Mouse (Mus musculus): ENCODE results near the gene Bcl2l13. TPM values are rescaled to one million over a fixed set of nuclear protein-coding genes. Genes with fewer than 3 reads are reported as not detected.
"Not testable (repeated sequence)": the region's sequence is repeated elsewhere in the genome, so short reads cannot be mapped to it uniquely, and the experiment has no call there.

Bcl2l13 gene
- polyA plus RNA-seq, 1 experiment from 2014 or later: 26.2 TPM

DNA sequence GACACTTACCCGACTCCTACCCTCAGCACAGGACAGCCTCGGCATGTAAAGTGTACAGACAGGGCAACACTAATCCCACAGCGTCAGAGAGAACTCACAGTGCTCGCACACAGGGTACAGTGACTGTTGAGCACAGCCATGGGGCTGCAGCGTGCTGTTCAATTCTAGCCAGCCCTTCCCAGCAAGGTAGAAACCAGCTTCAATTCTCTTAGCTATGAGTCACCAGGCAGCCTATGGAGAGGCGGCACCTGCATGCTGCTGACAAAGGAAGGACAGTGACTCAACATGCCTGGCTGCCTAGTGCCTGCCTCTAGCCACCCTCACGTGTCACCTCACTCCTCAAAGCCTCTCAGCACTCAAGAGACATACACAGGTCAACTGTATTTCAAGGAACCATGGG is 38.0 kb upstream of the Bcl2l13 start:
- H3K9me3 ChIP-seq (ENCODE audit: control insufficient read depth, low read length): no peaks in the 10 kb centered on the region
- peaks cover 98% of the 10 kb centered on the region for H3K36me3 ChIP-seq (ENCODE audit: control insufficient read depth, insufficient read depth, low read length)
- DNase-seq (ENCODE audit: low spot score): peak; percentile 19
- no peak overlapping the region for H3K27ac ChIP-seq (replicated peaks; ENCODE audit: low read depth, low read length)
- H3K4me3 ChIP-seq (ENCODE audit: low read depth, low read length): no peak overlapping the region
- no peak overlapping the region for H3K9ac ChIP-seq (ENCODE audit: low read depth, low read length)
- WGBS: 85% methylated on average over 7 of the region's 7 CpGs
- no peak overlapping the region for H3K4me2 ChIP-seq (ENCODE audit: low read depth, low read length)
- ATAC-seq (ENCODE audit: low read depth): peak; percentile 48; the same call in 1 of the 2 replicates
- no peaks in the 10 kb centered on the region for H3K4me1 ChIP-seq (ENCODE audit: control insufficient read depth, insufficient read depth, low read length)
- no peaks in the 10 kb centered on the region for H3K27me3 ChIP-seq (replicated peaks; ENCODE audit: control insufficient read depth, insufficient read depth, low read length)

GRCm38 (mm10) chr6:120798905-120799304 is 37.1 kb upstream of the Bcl2l13 start:
- H3K36me3 ChIP-seq (ENCODE audit: control insufficient read depth, insufficient read depth, low read length): peaks cover 97% of the 10 kb centered on the region
- H3K9me3 ChIP-seq (ENCODE audit: control insufficient read depth, low read length): no peaks in the 10 kb centered on the region
- no peaks in the 10 kb centered on the region for H3K27me3 ChIP-seq (replicated peaks; ENCODE audit: control insufficient read depth, insufficient read depth, low read length)
- H3K27ac ChIP-seq (replicated peaks; ENCODE audit: low read depth, low read length): no peak overlapping the region
- no peak overlapping the region for H3K4me2 ChIP-seq (ENCODE audit: low read depth, low read length)
- H3K9ac ChIP-seq (ENCODE audit: low read depth, low read length): no peak overlapping the region
- no peaks in the 10 kb centered on the region for H3K4me1 ChIP-seq (ENCODE audit: control insufficient read depth, insufficient read depth, low read length)
- no peak for ATAC-seq (ENCODE audit: low read depth)
- 86% methylated on average over 4 of the region's 4 CpGs for WGBS
- H3K4me3 ChIP-seq (ENCODE audit: low read depth, low read length): no peak overlapping the region
- no peak for DNase-seq (ENCODE audit: low spot score)

DNA sequence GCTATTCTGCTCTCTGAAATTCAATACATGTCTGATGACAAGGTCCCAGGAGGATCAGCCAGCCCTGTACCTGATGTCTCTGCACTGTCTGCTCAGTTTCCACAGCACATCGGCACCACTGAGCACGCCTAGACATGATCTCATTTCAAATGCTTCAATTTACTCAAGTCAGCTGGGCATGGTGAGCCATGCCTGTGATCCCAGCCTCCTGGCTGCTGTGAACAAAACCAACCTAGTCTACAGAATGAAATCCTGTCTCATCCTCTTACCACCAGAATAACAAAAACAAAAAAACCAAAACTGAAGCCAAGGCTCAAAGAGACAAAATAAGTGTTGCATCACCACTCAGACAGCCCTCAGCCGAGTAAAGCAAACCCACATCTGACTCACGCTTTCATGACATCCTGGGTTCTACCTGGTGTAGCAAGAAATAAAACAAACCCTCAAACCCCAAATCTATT is 36.4 kb upstream of the Bcl2l13 start:
- H3K4me3 ChIP-seq (ENCODE audit: low read depth, low read length): no peak overlapping the region
- peaks cover 97% of the 10 kb centered on the region for H3K36me3 ChIP-seq (ENCODE audit: control insufficient read depth, insufficient read depth, low read length)
- H3K4me1 ChIP-seq (ENCODE audit: control insufficient read depth, insufficient read depth, low read length): no peaks in the 10 kb centered on the region
- DNase-seq (ENCODE audit: low spot score) (peak; percentile 78), ATAC-seq (ENCODE audit: low read depth) (peak; percentile 90)
- H3K27ac ChIP-seq (replicated peaks; ENCODE audit: low read depth, low read length): no peak overlapping the region
- H3K9ac ChIP-seq (ENCODE audit: low read depth, low read length): no peak overlapping the region
- H3K4me2 ChIP-seq (ENCODE audit: low read depth, low read length): no peak overlapping the region
- no peaks in the 10 kb centered on the region for H3K9me3 ChIP-seq (ENCODE audit: control insufficient read depth, low read length)
- H3K27me3 ChIP-seq (replicated peaks; ENCODE audit: control insufficient read depth, insufficient read depth, low read length): no peaks in the 10 kb centered on the region
- WGBS: 87% methylated on average over 4 of the region's 4 CpGs

DNA sequence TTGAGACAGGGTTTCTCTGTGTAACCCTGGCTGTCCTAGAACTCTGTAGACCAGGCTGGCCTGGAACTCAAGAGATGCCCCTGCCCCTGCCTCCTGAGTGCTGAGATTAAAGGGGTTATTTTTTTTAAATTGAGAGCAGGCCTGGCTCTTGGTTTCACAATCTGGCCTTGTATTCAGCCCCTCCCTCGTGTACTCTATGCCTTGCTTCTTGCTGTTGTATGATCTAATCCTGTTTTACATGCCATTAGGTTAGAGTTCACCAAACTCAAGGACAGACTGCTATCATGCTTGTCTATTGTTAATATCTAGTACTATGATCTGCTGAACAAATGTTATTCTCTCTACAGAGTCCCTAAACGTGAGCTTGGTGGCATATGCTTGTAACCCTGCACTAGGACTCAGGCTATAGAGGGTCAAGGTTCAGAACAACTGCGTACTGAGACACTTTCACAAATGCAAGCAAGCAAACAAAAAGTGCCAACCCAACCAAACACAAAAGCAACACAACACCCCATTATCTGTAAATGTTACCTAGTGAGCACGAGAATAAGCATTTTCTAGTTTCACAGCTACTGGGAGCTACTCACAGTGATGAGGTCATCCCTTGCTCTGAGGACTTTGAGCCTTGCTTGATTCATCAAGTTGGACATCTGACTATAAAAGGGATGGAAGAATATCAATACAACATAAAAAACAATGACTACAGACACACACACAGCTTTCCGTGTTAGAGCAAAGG is 28.8 kb upstream of the Bcl2l13 start:
- H3K27me3 ChIP-seq (replicated peaks; ENCODE audit: control insufficient read depth, insufficient read depth, low read length): no peaks in the 10 kb centered on the region
- no peak for ATAC-seq (ENCODE audit: low read depth)
- no peak overlapping the region for H3K9ac ChIP-seq (ENCODE audit: low read depth, low read length)
- peaks cover 88% of the 10 kb centered on the region for H3K36me3 ChIP-seq (ENCODE audit: control insufficient read depth, insufficient read depth, low read length)
- H3K4me2 ChIP-seq (ENCODE audit: low read depth, low read length): no peak overlapping the region
- no peak overlapping the region for H3K4me3 ChIP-seq (ENCODE audit: low read depth, low read length)
- H3K27ac ChIP-seq (replicated peaks; ENCODE audit: low read depth, low read length): no peak overlapping the region
- WGBS: 83% methylated on average over 5 of the region's 5 CpGs
- DNase-seq (ENCODE audit: low spot score): no peak
- H3K4me1 ChIP-seq (ENCODE audit: control insufficient read depth, insufficient read depth, low read length): no peaks in the 10 kb centered on the region
- no peaks in the 10 kb centered on the region for H3K9me3 ChIP-seq (ENCODE audit: control insufficient read depth, low read length)

DNA sequence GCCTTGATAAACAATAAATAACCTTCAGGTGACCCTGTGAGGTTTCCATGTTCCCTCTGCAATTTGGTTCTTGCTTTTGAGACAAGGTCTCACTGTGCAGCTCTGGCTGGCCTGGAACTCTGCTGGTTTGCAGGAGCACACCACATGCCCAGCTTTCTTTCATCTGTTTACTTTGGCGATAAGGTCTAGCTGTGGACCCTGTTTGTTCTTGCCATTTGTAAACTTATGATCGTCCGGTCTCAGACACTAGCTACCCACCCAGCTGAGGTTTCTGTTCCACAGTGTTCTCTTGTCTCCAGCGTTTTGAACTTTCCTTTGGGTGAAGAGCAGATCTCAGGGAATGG is 28.3 kb upstream of the Bcl2l13 start:
- no peaks in the 10 kb centered on the region for H3K4me1 ChIP-seq (ENCODE audit: control insufficient read depth, insufficient read depth, low read length)
- peaks cover 83% of the 10 kb centered on the region for H3K36me3 ChIP-seq (ENCODE audit: control insufficient read depth, insufficient read depth, low read length)
- H3K9ac ChIP-seq (ENCODE audit: low read depth, low read length): no peak overlapping the region
- WGBS: 96% methylated on average over 4 of the region's 4 CpGs
- no peak overlapping the region for H3K4me3 ChIP-seq (ENCODE audit: low read depth, low read length)
- H3K9me3 ChIP-seq (ENCODE audit: control insufficient read depth, low read length): no peaks in the 10 kb centered on the region
- ATAC-seq (ENCODE audit: low read depth): no peak
- H3K27me3 ChIP-seq (replicated peaks; ENCODE audit: control insufficient read depth, insufficient read depth, low read length): no peaks in the 10 kb centered on the region
- no peak for DNase-seq (ENCODE audit: low spot score)
- no peak overlapping the region for H3K4me2 ChIP-seq (ENCODE audit: low read depth, low read length)
- no peak overlapping the region for H3K27ac ChIP-seq (replicated peaks; ENCODE audit: low read depth, low read length)

DNA sequence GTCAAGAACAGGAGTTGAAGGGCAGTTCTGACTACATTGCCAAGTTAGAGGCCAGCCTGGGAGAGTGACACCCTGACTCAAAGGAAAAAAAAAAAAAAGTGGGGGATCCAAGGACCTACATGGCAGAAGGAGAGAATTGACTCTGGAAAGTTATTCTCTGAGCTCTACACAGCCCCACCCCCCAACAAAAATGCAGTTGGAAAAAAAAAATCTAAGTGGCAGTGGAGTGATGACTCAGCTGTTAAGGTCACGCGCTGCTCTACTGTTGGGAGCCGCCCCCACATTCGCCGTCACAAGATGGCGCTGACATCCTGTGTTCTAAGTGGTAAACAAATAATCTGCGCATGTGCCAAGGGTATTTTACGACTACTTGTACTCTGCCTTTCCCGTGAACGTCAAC is 24.0 kb upstream of the Bcl2l13 start:
- H3K27ac ChIP-seq (replicated peaks; ENCODE audit: low read depth, low read length); H3K4me3 ChIP-seq (ENCODE audit: low read depth, low read length); H3K9me3 ChIP-seq (ENCODE audit: control insufficient read depth, low read length); DNase-seq (ENCODE audit: low spot score); H3K4me2 ChIP-seq (ENCODE audit: low read depth, low read length); H3K9ac ChIP-seq (ENCODE audit: low read depth, low read length); H3K4me1 ChIP-seq (ENCODE audit: control insufficient read depth, insufficient read depth, low read length); H3K27me3 ChIP-seq (replicated peaks; ENCODE audit: control insufficient read depth, insufficient read depth, low read length); ATAC-seq (ENCODE audit: low read depth): not testable (repeated sequence)
- peaks cover 45% of the 10 kb centered on the region for H3K36me3 ChIP-seq (ENCODE audit: control insufficient read depth, insufficient read depth, low read length)
- WGBS: 95% methylated on average over 6 of the region's 10 CpGs

- no peak overlapping the region for H3K27ac ChIP-seq (replicated peaks; ENCODE audit: low read depth, low read length)
- H3K9ac ChIP-seq (ENCODE audit: low read depth, low read length): no peak overlapping the region
- H3K4me3 ChIP-seq (ENCODE audit: low read depth, low read length): no peak overlapping the region
- WGBS: 91% methylated on average over 2 of the region's 2 CpGs
- peaks cover 19% of the 10 kb centered on the region for H3K36me3 ChIP-seq (ENCODE audit: control insufficient read depth, insufficient read depth, low read length)
- no peak overlapping the region for H3K4me2 ChIP-seq (ENCODE audit: low read depth, low read length)
- no peaks in the 10 kb centered on the region for H3K9me3 ChIP-seq (ENCODE audit: control insufficient read depth, low read length)
- H3K4me1 ChIP-seq (ENCODE audit: control insufficient read depth, insufficient read depth, low read length): peaks cover 10% of the 10 kb centered on the region
- H3K27me3 ChIP-seq (replicated peaks; ENCODE audit: control insufficient read depth, insufficient read depth, low read length): no peaks in the 10 kb centered on the region
- DNase-seq (ENCODE audit: low spot score) (no peak), ATAC-seq (ENCODE audit: low read depth) (no peak)
These were observed 16.7 kb upstream of the Bcl2l13 start for GRCm38 (mm10) chr6:120819294-120819693.

DNA sequence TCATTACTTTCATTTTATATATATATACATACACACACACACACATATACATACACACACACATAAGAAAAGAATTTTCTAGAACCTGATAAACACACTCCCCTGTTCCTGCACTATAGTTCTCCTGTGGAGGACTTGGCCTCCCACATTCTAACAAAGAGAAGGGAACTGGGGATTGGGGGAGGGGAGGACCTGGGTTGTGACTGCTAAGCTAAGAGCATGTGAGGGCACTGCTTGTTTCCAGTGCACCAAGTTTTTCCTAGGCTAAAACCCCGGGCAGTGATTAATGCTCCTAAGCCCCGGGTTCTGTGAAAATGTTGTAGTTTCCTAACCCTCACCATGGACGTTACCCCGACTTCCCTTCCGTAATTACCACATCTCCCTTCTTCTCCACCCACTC is 15.9 kb upstream of the Bcl2l13 start:
- DNase-seq (ENCODE audit: low spot score): no peak
- 86% methylated on average over 5 of the region's 5 CpGs for WGBS
- no peaks in the 10 kb centered on the region for H3K9me3 ChIP-seq (ENCODE audit: control insufficient read depth, low read length)
- peaks cover 19% of the 10 kb centered on the region for H3K36me3 ChIP-seq (ENCODE audit: control insufficient read depth, insufficient read depth, low read length)
- no peak overlapping the region for H3K4me2 ChIP-seq (ENCODE audit: low read depth, low read length)
- H3K4me3 ChIP-seq (ENCODE audit: low read depth, low read length): no peak overlapping the region
- H3K9ac ChIP-seq (ENCODE audit: low read depth, low read length): no peak overlapping the region
- no peaks in the 10 kb centered on the region for H3K27me3 ChIP-seq (replicated peaks; ENCODE audit: control insufficient read depth, insufficient read depth, low read length)
- no peak overlapping the region for H3K27ac ChIP-seq (replicated peaks; ENCODE audit: low read depth, low read length)
- peaks cover 10% of the 10 kb centered on the region for H3K4me1 ChIP-seq (ENCODE audit: control insufficient read depth, insufficient read depth, low read length)
- ATAC-seq (ENCODE audit: low read depth): no peak

DNA sequence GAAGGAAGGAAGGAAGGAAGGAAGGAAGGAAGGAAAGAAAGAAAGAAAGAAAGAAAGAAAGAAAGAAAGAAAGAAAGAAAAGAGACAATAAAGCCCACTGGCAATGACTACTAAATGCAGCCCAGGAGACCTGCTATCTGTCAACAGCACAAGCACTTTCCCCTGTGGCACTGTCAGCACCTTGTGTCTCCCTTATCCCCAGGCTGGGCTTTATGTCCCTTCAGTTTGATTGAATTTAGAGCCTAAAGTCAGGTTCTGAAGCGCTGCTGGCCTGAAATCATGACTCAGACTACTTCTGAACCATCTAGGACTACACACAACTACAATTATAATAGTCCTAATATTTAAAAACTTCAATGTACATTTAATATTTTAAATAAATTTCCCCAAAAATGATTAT is 15.1 kb upstream of the Bcl2l13 start:
- H3K4me2 ChIP-seq (ENCODE audit: low read depth, low read length): peak overlapping the region; percentile 69; the same call in 1 of the 2 replicates
- WGBS: 85% methylated on average over 1 of the region's 1 CpGs
- ATAC-seq (ENCODE audit: low read depth): no peak

More for the DNA sequence above, 15.1 kb upstream of the Bcl2l13 start:
- H3K9me3 ChIP-seq (ENCODE audit: control insufficient read depth, low read length): no peaks in the 10 kb centered on the region
- H3K4me1 ChIP-seq (ENCODE audit: control insufficient read depth, insufficient read depth, low read length): peaks cover 10% of the 10 kb centered on the region
- DNase-seq (ENCODE audit: low spot score): no peak
- H3K27ac ChIP-seq (replicated peaks; ENCODE audit: low read depth, low read length): no peak overlapping the region
- H3K9ac ChIP-seq (ENCODE audit: low read depth, low read length): no peak overlapping the region
- H3K36me3 ChIP-seq (ENCODE audit: control insufficient read depth, insufficient read depth, low read length): peaks cover 19% of the 10 kb centered on the region
- no peak overlapping the region for H3K4me3 ChIP-seq (ENCODE audit: low read depth, low read length)
- H3K27me3 ChIP-seq (replicated peaks; ENCODE audit: control insufficient read depth, insufficient read depth, low read length): no peaks in the 10 kb centered on the region

Data from embryonic facial prominence, embryonic 14.5 days (tissue).